Mouse (Mus musculus): Measurements from ENCODE around the gene Ret.

The Ret gene

DNA sequence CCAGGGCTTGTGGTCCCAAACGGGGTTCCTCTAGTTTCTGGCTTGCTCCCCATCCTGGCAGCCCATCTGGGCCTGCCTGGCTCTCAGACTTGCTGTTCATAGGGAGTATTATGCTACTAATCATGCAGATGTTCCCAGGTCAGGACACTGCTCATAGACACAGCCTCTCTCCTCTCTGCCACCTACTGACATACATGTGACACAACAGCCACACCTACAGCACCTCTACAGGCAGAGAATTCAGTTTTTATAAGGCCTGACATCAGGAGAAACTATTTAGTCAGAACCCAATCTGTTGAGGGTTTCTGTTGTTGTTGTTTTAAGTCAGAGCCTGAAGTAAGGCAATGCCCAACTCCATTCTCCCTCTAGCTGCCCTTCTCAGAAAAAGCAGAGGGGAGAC is 85.7 kb downstream of the Ret start:
- DNase-seq (ENCODE audit: low spot score): no peak

All from spleen, adult 12 weeks (tissue).